Mouse (Mus musculus) adrenal gland, postnatal 4 days (tissue): ENCODE results near the gene Kcnn3. TPM values are rescaled to one million over a fixed set of nuclear protein-coding genes. Genes with fewer than 3 reads are reported as not detected.

Source experiments
- DNase-seq, 2 experiments: peaks; one replicate each; pipeline ENCODE4 v3.0.0; 2021 to 2022; ENCODE audit warnings: low spot score in 2 of 2, mixed read lengths in 2 of 2
- total RNA-seq, 2 experiments: library from RNA; stranded (reverse); gene quantifications; 2 replicates each; pipeline ENCODE4 v1.2.3; 2021

Kcnn3 gene
- total RNA-seq, 2 experiments from 2014 or later, result 6.6 to 7.2 TPM

DNA sequence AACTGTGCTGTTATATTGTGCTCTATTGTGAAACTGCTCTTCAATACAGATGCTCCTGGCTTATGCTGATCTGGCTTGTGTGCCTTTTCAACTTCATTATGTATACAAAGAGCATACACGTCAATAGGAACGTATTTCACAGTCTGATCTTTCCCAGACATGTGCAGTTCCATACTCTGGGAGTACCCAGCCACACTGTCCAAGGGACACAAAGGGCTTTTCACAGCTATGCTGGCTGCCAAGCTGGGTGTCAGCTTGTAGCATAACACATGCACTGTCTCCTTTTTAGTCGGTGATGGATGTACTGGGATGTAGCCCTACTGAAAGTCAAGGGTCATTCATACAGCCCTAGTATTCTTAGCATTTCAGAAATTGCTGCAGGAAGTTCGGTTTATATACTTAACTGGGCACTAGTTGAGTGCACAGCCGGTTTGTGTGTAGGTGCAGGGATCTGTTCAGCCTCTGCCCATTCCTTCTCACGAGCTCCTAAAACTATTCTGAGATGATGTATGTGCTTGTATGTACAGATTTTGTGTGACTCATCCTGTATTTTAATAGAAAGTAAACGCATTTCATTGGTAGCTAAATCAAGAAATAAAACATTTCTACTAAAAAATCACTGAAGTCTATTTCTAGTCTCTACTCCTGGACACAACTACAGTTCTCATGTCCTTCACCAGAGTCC is 203.6 kb downstream of the Kcnn3 start:
- DNase-seq, result no peak

Other genes with a start within 250 kb of the Kcnn3 start
- gene Slc50a1, start 249.6 kb upstream of the Kcnn3 start, total RNA-seq, result 10 to 100 TPM; 62.4 to 63.1 TPM
- gene Efna1, start 239.0 kb upstream of the Kcnn3 start, total RNA-seq, result 10 to 100 TPM; 32.1 to 35.2 TPM
- gene Efna3, start 197.2 kb upstream of the Kcnn3 start, total RNA-seq, result 1 to 10 TPM in 1 of 2 experiments, under 1 TPM in 1; 0.84 to 1.6 TPM
- 1 to 10 TPM; 3.3 to 6.1 TPM for gene Efna4, start 182.1 kb upstream of the Kcnn3 start, total RNA-seq
- 10 to 100 TPM; 60.7 to 74.6 TPM for gene Adam15, start 170.2 kb upstream of the Kcnn3 start, total RNA-seq
- under 1 TPM; 0.25 to 0.48 TPM for gene Dcst2, start 158.2 kb upstream of the Kcnn3 start, total RNA-seq
- gene Dcst1, start 154.9 kb upstream of the Kcnn3 start, total RNA-seq, result 1 to 10 TPM in 1 of 2 experiments, under 1 TPM in 1; 0.81 to 1.2 TPM
- gene Zbtb7b, start 125.4 kb upstream of the Kcnn3 start, total RNA-seq, result 10 to 100 TPM; 41.8 to 47.2 TPM
- not detected for gene Lenep, start 117.4 kb upstream of the Kcnn3 start, total RNA-seq
- gene Flad1, start 108.3 kb upstream of the Kcnn3 start, total RNA-seq, result 10 to 100 TPM; 30.9 to 36.8 TPM
- 10 to 100 TPM; 64.2 to 66.3 TPM for gene Cks1b, start 101.8 kb upstream of the Kcnn3 start, total RNA-seq
- gene Shc1, start 101.7 kb upstream of the Kcnn3 start, total RNA-seq, result 100 to 1,000 TPM; 142 to 145 TPM
- gene Pygo2, start 90.0 kb upstream of the Kcnn3 start, total RNA-seq, result 10 to 100 TPM; 43.0 to 44.3 TPM
- gene Pbxip1, start 83.5 kb upstream of the Kcnn3 start, total RNA-seq, result 10 to 100 TPM; 58.7 to 58.8 TPM
- 10 to 100 TPM; 14.9 to 17.3 TPM for gene Pmvk, start 65.6 kb upstream of the Kcnn3 start, total RNA-seq
- 10 to 100 TPM; 38.7 to 40.6 TPM for gene Adar, start 194.9 kb downstream of the Kcnn3 start, total RNA-seq
- gene Chrnb2, start 244.5 kb downstream of the Kcnn3 start, total RNA-seq, result 1 to 10 TPM; 5.8 to 6.1 TPM